ENCODE assay signal across 20 mouse cellular contexts in genomic region chr9:61130877-61131276, GRCm38 (mm10).
DNase-seq lines count a peak whose midpoint lies in the region; ATAC-seq and TF ChIP-seq lines count a peak whose summit lies in the region.
"Had no signal": no experiment of that assay in that cellular context is flagged by ENCODE, and none has a peak within 500 bp of the region (broad histone marks: within the 10 kb centered on the region; RNA-seq: fewer than 3 reads in every experiment).

No protein-coding gene starts in this region.

- no peak overlapping the region for H3K4me3 ChIP-seq in hindbrain, embryonic 10.5 days
- no peak overlapping the region for H3K4me3 ChIP-seq in hindbrain, postnatal 0 days (ENCODE audit: low read length)
- no peak overlapping the region for H3K4me3 ChIP-seq in midbrain, embryonic 13.5 days (replicated peaks)
- no peak overlapping the region for H3K4me3 ChIP-seq in midbrain, embryonic 14.5 days (replicated peaks; ENCODE audit: low read depth, low read length)
- H3K4me3 ChIP-seq in thymus, adult 2 months (ENCODE audit: control insufficient read depth, insufficient read depth, low read length), result no peak overlapping the region
- no peak overlapping the region for H3K4me3 ChIP-seq in stomach, postnatal 0 days (ENCODE audit: low read depth, low read length)
- H3K4me3 ChIP-seq: embryonic facial prominence, embryonic 10.5 days; heart, embryonic 13.5 days had no signal

- no peaks in the 10 kb centered on the region for H3K9me3 ChIP-seq in hindbrain, embryonic 10.5 days
- no peaks in the 10 kb centered on the region for H3K9me3 ChIP-seq in hindbrain, postnatal 0 days (ENCODE audit: low read length)
- no peaks in the 10 kb centered on the region for H3K9me3 ChIP-seq in midbrain, embryonic 13.5 days
- H3K9me3 ChIP-seq in midbrain, embryonic 14.5 days (ENCODE audit: control insufficient read depth, low read length), result no peaks in the 10 kb centered on the region
- H3K9me3 ChIP-seq in stomach, postnatal 0 days (ENCODE audit: control insufficient read depth, low read length), result no peaks in the 10 kb centered on the region
- H3K9me3 ChIP-seq: embryonic facial prominence, embryonic 10.5 days; heart, embryonic 13.5 days had no signal

- H3K9ac ChIP-seq in hindbrain, postnatal 0 days (replicated peaks; ENCODE audit: low read length), result no peak overlapping the region
- no peak overlapping the region for H3K9ac ChIP-seq in midbrain, embryonic 13.5 days (replicated peaks)
- no peak overlapping the region for H3K9ac ChIP-seq in midbrain, embryonic 14.5 days (replicated peaks; ENCODE audit: low read length)
- H3K9ac ChIP-seq in stomach, postnatal 0 days (ENCODE audit: low read length), result no peak overlapping the region
- H3K9ac ChIP-seq: heart, embryonic 13.5 days had no signal

- 0 out of 2 replicates have a peak overlapping the region, but pooled peaks have one; percentile 59 for H3K27ac ChIP-seq in hindbrain, embryonic 10.5 days
- no peak overlapping the region for H3K27ac ChIP-seq in hindbrain, postnatal 0 days
- peak overlapping the region; percentile 30; the same call in 1 of the 2 replicates for H3K27ac ChIP-seq in midbrain, embryonic 13.5 days
- H3K27ac ChIP-seq in midbrain, embryonic 14.5 days (replicated peaks; ENCODE audit: low read depth, low read length), result no peak overlapping the region
- peak overlapping the region; percentile 39; the same call in 1 of the 2 replicates for H3K27ac ChIP-seq in thymus, adult 2 months (ENCODE audit: control insufficient read depth, insufficient read depth, low read length)
- no peak overlapping the region for H3K27ac ChIP-seq in stomach, postnatal 0 days (replicated peaks)
- H3K27ac ChIP-seq: embryonic facial prominence, embryonic 10.5 days; heart, embryonic 13.5 days had no signal

- no peak for DNase-seq in hindbrain, embryonic 10.5 days (ENCODE audit: low spot score)
- DNase-seq in hindbrain, postnatal 0 days (ENCODE audit: low spot score), result no peak
- DNase-seq in midbrain, embryonic 14.5 days, result no peak
- peak; percentile 33 for DNase-seq in thymus, adult 2 months
- peak; percentile 54 for DNase-seq in thymus, postnatal 25 days
- DNase-seq in stomach, postnatal 0 days (ENCODE audit: low spot score), result no peak
- DNase-seq: adrenal gland, adult 2 months; adrenal gland, postnatal 25 days; cerebellum, adult 2 months; cerebellum, postnatal 10 days; gastrocnemius, postnatal 36 days; heart, adult 11 months; heart, postnatal 36 days had no signal

- H3K27me3 ChIP-seq in hindbrain, embryonic 10.5 days (ENCODE audit: insufficient read depth, poor library complexity, severe bottlenecking), result peaks cover 20% of the 10 kb centered on the region
- H3K27me3 ChIP-seq in hindbrain, postnatal 0 days (ENCODE audit: insufficient read depth, low read length), result no peaks in the 10 kb centered on the region
- H3K27me3 ChIP-seq in midbrain, embryonic 13.5 days, result peaks cover 2% of the 10 kb centered on the region; the same call in 1 of the 2 replicates
- no peaks in the 10 kb centered on the region for H3K27me3 ChIP-seq in midbrain, embryonic 14.5 days (ENCODE audit: control insufficient read depth, insufficient read depth, low read length)
- no peaks in the 10 kb centered on the region for H3K27me3 ChIP-seq in thymus, adult 2 months (ENCODE audit: control insufficient read depth, insufficient read depth, low read length)
- H3K27me3 ChIP-seq in stomach, postnatal 0 days (ENCODE audit: control insufficient read depth, insufficient read depth, low read length), result no peaks in the 10 kb centered on the region
- H3K27me3 ChIP-seq: Patski had no signal

- no peak for TF ChIP-seq CTCF in hindbrain, postnatal 0 days (IDR thresholded peaks at IDR 0.05; ENCODE audit: low read depth)
- no peak for TF ChIP-seq CTCF in thymus, adult 2 months (IDR thresholded peaks at IDR 0.05; ENCODE audit: borderline replicate concordance, control insufficient read depth, extremely low read depth, insufficient read depth, low read length, poor library complexity)
- TF ChIP-seq CTCF in stomach, postnatal 0 days (IDR thresholded peaks at IDR 0.05; ENCODE audit: low read depth), result no peak

- H3K4me1 ChIP-seq in hindbrain, embryonic 10.5 days (replicated peaks), result peaks cover 21% of the 10 kb centered on the region
- no peaks in the 10 kb centered on the region for H3K4me1 ChIP-seq in hindbrain, postnatal 0 days (ENCODE audit: insufficient read depth, low read length)
- H3K4me1 ChIP-seq in midbrain, embryonic 13.5 days (replicated peaks), result peaks cover 17% of the 10 kb centered on the region
- H3K4me1 ChIP-seq in midbrain, embryonic 14.5 days (ENCODE audit: control insufficient read depth, insufficient read depth, low read length), result 0 out of 2 replicates have a peak, but pooled peaks cover 6% of the 10 kb centered on the region
- peaks cover 60% of the 10 kb centered on the region for H3K4me1 ChIP-seq in thymus, adult 2 months (replicated peaks; ENCODE audit: control insufficient read depth, insufficient read depth, low read length)
- no peaks in the 10 kb centered on the region for H3K4me1 ChIP-seq in stomach, postnatal 0 days (replicated peaks; ENCODE audit: control insufficient read depth, insufficient read depth)
- H3K4me1 ChIP-seq: heart, embryonic 13.5 days had no signal

- no peak overlapping the region for H3K4me2 ChIP-seq in hindbrain, postnatal 0 days (ENCODE audit: low read depth, low read length)
- H3K4me2 ChIP-seq in midbrain, embryonic 13.5 days (replicated peaks), result no peak overlapping the region
- no peak overlapping the region for H3K4me2 ChIP-seq in midbrain, embryonic 14.5 days (ENCODE audit: low read length)
- no peak overlapping the region for H3K4me2 ChIP-seq in stomach, postnatal 0 days (replicated peaks; ENCODE audit: low read depth)
- H3K4me2 ChIP-seq: heart, embryonic 13.5 days had no signal

- no peak for TF ChIP-seq EP300 in stomach, postnatal 0 days (optimal IDR thresholded peaks at IDR 0.05)

- no peaks in the 10 kb centered on the region for H3K36me3 ChIP-seq in hindbrain, embryonic 10.5 days
- H3K36me3 ChIP-seq in hindbrain, postnatal 0 days (ENCODE audit: insufficient read depth, low read length), result no peaks in the 10 kb centered on the region
- H3K36me3 ChIP-seq in midbrain, embryonic 13.5 days, result no peaks in the 10 kb centered on the region
- H3K36me3 ChIP-seq in midbrain, embryonic 14.5 days (ENCODE audit: control insufficient read depth, insufficient read depth, low read length), result no peaks in the 10 kb centered on the region
- no peaks in the 10 kb centered on the region for H3K36me3 ChIP-seq in thymus, adult 2 months (ENCODE audit: control insufficient read depth, insufficient read depth, low read length)
- H3K36me3 ChIP-seq in stomach, postnatal 0 days (ENCODE audit: control insufficient read depth, insufficient read depth, low read length), result no peaks in the 10 kb centered on the region
- H3K36me3 ChIP-seq: embryonic facial prominence, embryonic 10.5 days; heart, embryonic 13.5 days had no signal

- TF ChIP-seq POLR2A in thymus, adult 2 months (IDR thresholded peaks at IDR 0.05; ENCODE audit: control insufficient read depth, extremely low read depth, insufficient read depth, low read length, poor library complexity), result no peak

- WGBS in hindbrain, embryonic 10.5 days, result 71% methylated on average over 4 of the region's 4 CpGs
- WGBS in hindbrain, postnatal 0 days, result 81% methylated on average over 4 of the region's 4 CpGs
- WGBS in midbrain, embryonic 13.5 days, result 86% methylated on average over 4 of the region's 4 CpGs
- WGBS in midbrain, embryonic 14.5 days, result 86% methylated on average over 4 of the region's 4 CpGs
- 15% methylated on average over 4 of the region's 4 CpGs for WGBS in thymus, adult 2 months
- WGBS in stomach, postnatal 0 days, result 89% methylated on average over 4 of the region's 4 CpGs

- ATAC-seq in hindbrain, postnatal 0 days, result no peak
- ATAC-seq in midbrain, embryonic 13.5 days, result no peak
- ATAC-seq in midbrain, embryonic 14.5 days (ENCODE audit: low FRiP score, low TSS enrichment), result no peak
- ATAC-seq in stomach, postnatal 0 days (ENCODE audit: low FRiP score, low TSS enrichment), result no peak
- no peak for ATAC-seq in cerebellum, adult (ENCODE audit: insufficient number of reproducible peaks, low FRiP score, low TSS enrichment)
- ATAC-seq: activated CD4-positive, CD25-positive, alpha-beta regulatory T cell, adult 4 months; forebrain, embryonic 14.5 days; Patski had no signal

Comparison
In these comparisons a context has a peak if more than half of its experiments do, and no peak if none do; other contexts are left out.
1. H3K27ac ChIP-seq: peak in hindbrain, embryonic 10.5 days (single experiment), midbrain, embryonic 13.5 days (single experiment) and thymus, adult 2 months (single experiment); none in hindbrain, postnatal 0 days (single experiment), midbrain, embryonic 14.5 days (single experiment) and stomach, postnatal 0 days (single experiment).
2. DNase-seq: peak in thymus, adult 2 months (single experiment) and thymus, postnatal 25 days (single experiment); none in hindbrain, embryonic 10.5 days (single experiment), hindbrain, postnatal 0 days (single experiment), midbrain, embryonic 14.5 days (single experiment) and stomach, postnatal 0 days (single experiment).